Mouse (Mus musculus) myocyte (in vitro differentiated cells): Measurements from ENCODE around the gene Gm26727.

ENCODE experiments used
- CEBPB ChIP-seq: IDR thresholded peaks from 2 replicates; pipeline ENCODE4 v1.6.1; 2011; ENCODE audit warnings: mild to moderate bottlenecking, moderate library complexity; ENCODE audit not compliant: poor library complexity, insufficient read depth, severe bottlenecking
- E2F4 ChIP-seq: IDR thresholded peaks from one replicate; pipeline ENCODE4 v1.6.1; 2011; ENCODE audit warnings: mild to moderate bottlenecking, control low read depth, moderate library complexity; ENCODE audit not compliant: insufficient read depth
- MAX ChIP-seq: IDR thresholded peaks from one replicate; pipeline ENCODE4 v1.6.1; 2011; ENCODE audit warnings: low read depth, mild to moderate bottlenecking, control low read depth
- MYOD1 ChIP-seq, 3 experiments: IDR thresholded peaks; one replicate each; pipeline ENCODE4 v1.6.1; 2011; ENCODE audit warnings: control low read depth in 2 of 3, low read depth in 2 of 3, mild to moderate bottlenecking in 2 of 3, moderate library complexity in 1 of 3; ENCODE audit not compliant: insufficient read length in 2 of 3, control insufficient read depth in 1 of 3
- MYOG ChIP-seq, 3 experiments: IDR thresholded peaks; one replicate each; pipeline ENCODE4 v1.6.1; 2011; ENCODE audit warnings: control low read depth in 2 of 3, low read depth in 2 of 3, mild to moderate bottlenecking in 2 of 3; ENCODE audit not compliant: insufficient read length in 2 of 3, control insufficient read depth in 1 of 3, insufficient read depth in 1 of 3
- POLR2A ChIP-seq: IDR thresholded peaks from one replicate; pipeline ENCODE4 v1.6.1; 2011; ENCODE audit warnings: low read depth, mild to moderate bottlenecking, control low read depth, moderate library complexity; ENCODE audit not compliant: insufficient read length
- POLR2AphosphoS2 ChIP-seq: IDR thresholded peaks from one replicate; pipeline ENCODE4 v1.6.1; 2011; ENCODE audit warnings: low read depth, control low read depth; ENCODE audit not compliant: insufficient read length
- REST ChIP-seq: IDR thresholded peaks from one replicate; pipeline ENCODE4 v1.6.1; 2011; ENCODE audit warnings: mild to moderate bottlenecking, control low read depth, moderate library complexity; ENCODE audit not compliant: insufficient read depth, insufficient read length
- SRF ChIP-seq: IDR thresholded peaks from one replicate; pipeline ENCODE4 v1.6.1; 2011; ENCODE audit warnings: low read depth; ENCODE audit not compliant: control insufficient read depth, insufficient read length
- TCF12 ChIP-seq: IDR thresholded peaks from one replicate; pipeline ENCODE4 v1.6.1; 2011; ENCODE audit warnings: mild to moderate bottlenecking, control low read depth; ENCODE audit not compliant: poor library complexity, insufficient read depth, severe bottlenecking
- TCF3 ChIP-seq: IDR thresholded peaks from one replicate; pipeline ENCODE4 v1.6.1; 2011; ENCODE audit warnings: low read depth, control low read depth; ENCODE audit not compliant: insufficient read length
- USF1 ChIP-seq: IDR thresholded peaks from one replicate; pipeline ENCODE4 v1.6.1; 2011; ENCODE audit warnings: low read depth, mild to moderate bottlenecking, control low read depth, moderate library complexity

DNA sequence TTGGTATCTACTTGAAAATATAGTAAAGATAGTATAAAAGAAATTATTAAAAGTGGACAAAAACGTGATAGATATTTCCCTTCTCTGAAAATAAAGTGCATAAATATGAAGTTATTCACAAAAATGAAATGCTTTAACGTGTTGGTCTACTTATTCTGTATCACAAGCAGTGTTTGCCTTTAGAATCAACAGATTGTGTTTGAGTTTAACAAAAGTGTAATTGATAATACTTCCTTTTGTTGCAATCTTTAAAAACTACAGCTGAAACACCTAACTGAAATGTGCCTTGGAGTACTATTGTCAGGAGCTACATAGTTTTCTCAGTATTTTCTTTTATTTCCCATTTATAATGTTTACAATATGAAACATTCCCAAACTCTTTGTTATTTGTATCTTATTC lies at the start of gene Gm26727:
- no peak for TF ChIP-seq POLR2A
- TF ChIP-seq MYOG (IDR thresholded peaks at IDR 0.05; ENCODE audit: control insufficient read depth in 1 of 3, insufficient read depth in 1 of 3, insufficient read length in 2 of 3, low read depth in 2 of 3), result no peak
- no peak for TF ChIP-seq CEBPB
- no peak for TF ChIP-seq MYOD1 (IDR thresholded peaks at IDR 0.05; ENCODE audit: control insufficient read depth in 1 of 3, insufficient read length in 2 of 3, low read depth in 2 of 3)
- TF ChIP-seq TCF12, result no peak
- TF ChIP-seq E2F4, result no peak
- TF ChIP-seq USF1, result no peak
- no peak for TF ChIP-seq POLR2AphosphoS2
- no peak for TF ChIP-seq TCF3
- TF ChIP-seq MAX, result no peak
- no peak for TF ChIP-seq SRF
- TF ChIP-seq REST, result no peak
